Mouse (Mus musculus) kidney, embryonic 14.5 days (tissue): ENCODE results near the gene Prnp. TPM values are rescaled to one million over a fixed set of nuclear protein-coding genes. Genes with fewer than 3 reads are reported as not detected.

Source experiments
- ATAC-seq: fragments of 200-750 bp; cut with Nextera tagmentation; 2 replicates; pipeline ENCODE4 v1.8.0; 2017; ENCODE audit warnings: moderate number of reproducible peaks, mild to moderate bottlenecking, moderate TSS enrichment, moderate library complexity; ENCODE audit not compliant: low FRiP score, low TSS enrichment
- H3K27ac ChIP-seq: fragments of 300-500 bp; sonication (generic); 2 replicates; pipeline ENCODE4 v1.5.1; 2014; ENCODE audit warnings: low read depth, mild to moderate bottlenecking, low read length, moderate library complexity, mixed read lengths
- H3K27me3 ChIP-seq: fragments of 300-500 bp; sonication (generic); 2 replicates; pipeline ENCODE4 v1.6.1; 2014; ENCODE audit warnings: mild to moderate bottlenecking, low read length; ENCODE audit not compliant: control insufficient read depth, insufficient read depth
- H3K36me3 ChIP-seq: fragments of 300-500 bp; sonication (generic); 2 replicates; pipeline ENCODE4 v1.6.1; 2014; ENCODE audit warnings: low read length, mixed read lengths; ENCODE audit not compliant: control insufficient read depth, insufficient read depth
- H3K4me1 ChIP-seq: fragments of 300-500 bp; sonication (generic); 2 replicates; pipeline ENCODE4 v1.6.1; 2014; ENCODE audit warnings: low read length, mixed read lengths; ENCODE audit not compliant: control insufficient read depth, insufficient read depth
- H3K4me2 ChIP-seq: fragments of 300-500 bp; sonication (generic); replicated peaks from 2 replicates; pipeline ENCODE4 v1.6.1; 2014; ENCODE audit warnings: low read depth, mild to moderate bottlenecking, low read length
- H3K4me3 ChIP-seq: fragments of 300-500 bp; sonication (generic); 2 replicates; pipeline ENCODE4 v1.5.1; 2014; ENCODE audit warnings: mild to moderate bottlenecking, low read length
- H3K9ac ChIP-seq: fragments of 300-500 bp; sonication (generic); 2 replicates; pipeline ENCODE4 v1.6.1; 2014; ENCODE audit warnings: low read depth, mild to moderate bottlenecking, low read length, moderate library complexity
- H3K9me3 ChIP-seq: fragments of 300-500 bp; sonication (generic); 2 replicates; pipeline ENCODE4 v1.6.1; 2016; ENCODE audit warnings: low read length; ENCODE audit not compliant: control insufficient read depth
- WGBS: fragments of 180-500 bp; shearing (Covaris S2); extraction: QIAGEN DNeasy Blood & Tissue Kit; methylation state at CpG from one replicate; pipeline ENCODE4 v1.1.7; 2014; 5-methylcytosine and 5-hydroxymethylcytosine counted together
- polyA plus RNA-seq: library from polyadenylated mRNA; unstranded; fragments of >200 nt; fragmentation: Nextera tagmentation; extraction: Ambion mirVana; gene quantifications from 2 replicates; pipeline ENCODE4 v1.2.1, GENCODE M21; 2014

Prnp gene
- polyA plus RNA-seq, 1 experiment from 2014 or later = 23.1 TPM

GRCm38 (mm10) chr2:131911341-131911740 lies 1.6 kb downstream of the Prnp start:
- H3K4me1 ChIP-seq = no peaks in the 10 kb centered on the region
- no peak overlapping the region for H3K4me3 ChIP-seq
- H3K9me3 ChIP-seq = no peaks in the 10 kb centered on the region
- H3K27ac ChIP-seq = no peak overlapping the region
- ATAC-seq = no peak
- WGBS = 20% methylated on average over 4 of the region's 4 CpGs
- no peak overlapping the region for H3K9ac ChIP-seq
- peak overlapping the region; percentile 76; the same call in 1 of the 2 replicates for H3K4me2 ChIP-seq
- no peaks in the 10 kb centered on the region for H3K36me3 ChIP-seq
- H3K27me3 ChIP-seq = no peaks in the 10 kb centered on the region

- Histone ChIP-seq H3K36me3 (no peaks in the 10 kb centered on the region), H3K9me3 (no peaks in the 10 kb centered on the region), H3K4me1 (no peaks in the 10 kb centered on the region), H3K4me2 (no peak overlapping the region), H3K27me3 (no peaks in the 10 kb centered on the region), H3K4me3 (no peak overlapping the region), H3K9ac (no peak overlapping the region), H3K27ac (no peak overlapping the region)
- ATAC-seq = no peak
- 35% methylated on average over 8 of the region's 8 CpGs for WGBS
Measured at GRCm38 (mm10) chr2:131912526-131913258, 3.0 kb downstream of the Prnp start.

DNA sequence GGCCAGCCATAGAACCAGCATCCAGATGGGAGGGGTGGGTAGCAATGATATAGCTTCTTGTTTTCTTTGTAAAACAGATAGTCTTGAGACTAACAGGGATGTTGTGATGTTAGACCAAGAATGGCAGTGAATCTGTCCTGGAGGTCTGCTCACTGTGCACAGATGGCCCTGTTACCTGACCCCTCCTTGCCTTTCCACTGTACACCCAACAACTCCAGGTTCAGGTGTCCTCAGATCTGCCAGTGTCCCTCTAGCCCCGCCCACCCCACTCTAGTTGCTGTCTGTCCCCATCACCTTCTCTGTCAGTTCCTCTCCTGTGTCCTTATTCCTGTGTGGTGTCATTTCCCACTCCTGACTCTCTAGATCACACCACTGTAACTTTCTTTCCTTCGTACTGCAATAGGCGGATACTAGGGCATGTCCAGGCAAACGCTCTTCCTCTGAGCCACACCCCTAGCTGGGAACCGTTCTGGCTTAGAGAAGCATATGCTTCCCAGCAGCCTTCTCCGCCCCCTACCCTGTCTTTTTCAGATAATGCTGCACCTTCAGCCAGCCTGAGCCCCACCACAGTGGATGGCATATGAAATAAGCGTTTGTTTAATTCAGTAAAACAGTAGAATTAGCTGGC lies 22.7 kb downstream of the Prnp start:
- no peak overlapping the region for H3K4me3 ChIP-seq
- no peaks in the 10 kb centered on the region for H3K27me3 ChIP-seq
- no peak for ATAC-seq
- H3K9me3 ChIP-seq = no peaks in the 10 kb centered on the region
- WGBS = 75% methylated on average over 7 of the region's 7 CpGs
- H3K4me1 ChIP-seq = no peaks in the 10 kb centered on the region
- H3K9ac ChIP-seq = no peak overlapping the region
- H3K36me3 ChIP-seq = no peaks in the 10 kb centered on the region
- no peak overlapping the region for H3K27ac ChIP-seq
- no peak overlapping the region for H3K4me2 ChIP-seq

DNA sequence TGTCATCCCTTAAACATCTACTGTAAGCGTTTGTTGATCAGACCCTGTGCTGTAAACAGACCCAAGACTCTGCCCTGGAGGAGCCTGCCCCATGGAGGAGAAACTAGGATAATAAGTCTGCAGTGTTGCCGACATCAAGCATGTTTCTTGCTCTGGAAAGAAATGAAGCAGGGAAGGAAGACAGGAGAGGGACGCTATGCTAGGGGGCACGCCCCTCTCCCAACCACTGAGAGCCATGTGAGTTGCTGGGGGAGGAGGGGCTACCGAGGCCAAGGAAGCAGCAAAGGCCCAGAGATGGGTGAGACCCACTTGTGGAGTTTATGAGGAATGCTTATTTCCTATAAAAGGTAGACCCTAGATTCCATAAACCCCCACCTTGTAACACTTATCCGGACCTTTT lies 23.3 kb downstream of the Prnp start:
- Histone ChIP-seq H3K36me3 (no peaks in the 10 kb centered on the region), H3K4me2 (no peak overlapping the region), H3K9me3 (no peaks in the 10 kb centered on the region), H3K9ac (no peak overlapping the region), H3K4me1 (no peaks in the 10 kb centered on the region), H3K27ac (no peak overlapping the region), H3K27me3 (no peaks in the 10 kb centered on the region), H3K4me3 (no peak overlapping the region)
- no peak for ATAC-seq
- WGBS = 56% methylated on average over 6 of the region's 6 CpGs

DNA sequence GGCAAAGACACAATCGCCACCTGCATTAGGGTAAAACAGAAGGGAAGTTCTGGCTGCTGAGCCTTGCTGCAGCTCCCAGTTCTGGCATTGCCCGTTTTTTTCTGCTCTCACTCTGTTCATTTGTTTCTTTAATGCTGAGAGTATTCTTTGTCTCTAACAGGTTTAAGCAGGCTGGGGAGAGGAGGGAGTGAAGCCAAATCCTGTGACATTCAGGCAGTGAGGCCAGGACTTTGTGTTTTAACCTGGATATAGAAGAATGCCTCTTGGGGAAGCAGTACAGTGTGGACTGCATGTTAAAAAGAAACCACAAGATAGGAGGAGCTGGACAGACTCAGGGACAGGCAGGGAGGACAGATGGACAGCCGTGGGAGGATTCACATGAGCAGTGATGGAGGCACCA lies 23.9 kb downstream of the Prnp start:
- 71% methylated on average over 3 of the region's 3 CpGs for WGBS
- Histone ChIP-seq H3K27me3 (no peaks in the 10 kb centered on the region), H3K9me3 (no peaks in the 10 kb centered on the region), H3K4me3 (no peak overlapping the region), H3K27ac (no peak overlapping the region), H3K36me3 (no peaks in the 10 kb centered on the region), H3K4me2 (no peak overlapping the region), H3K4me1 (no peaks in the 10 kb centered on the region), H3K9ac (no peak overlapping the region)
- ATAC-seq = no peak

GRCm38 (mm10) chr2:131934243-131934642 lies 24.5 kb downstream of the Prnp start:
- ATAC-seq = no peak
- Histone ChIP-seq H3K4me3 (no peak overlapping the region), H3K4me1 (no peaks in the 10 kb centered on the region), H3K9ac (no peak overlapping the region), H3K9me3 (no peaks in the 10 kb centered on the region), H3K36me3 (no peaks in the 10 kb centered on the region), H3K27me3 (no peaks in the 10 kb centered on the region), H3K4me2 (no peak overlapping the region), H3K27ac (no peak overlapping the region)
- WGBS = 88% methylated on average over 2 of the region's 2 CpGs

DNA sequence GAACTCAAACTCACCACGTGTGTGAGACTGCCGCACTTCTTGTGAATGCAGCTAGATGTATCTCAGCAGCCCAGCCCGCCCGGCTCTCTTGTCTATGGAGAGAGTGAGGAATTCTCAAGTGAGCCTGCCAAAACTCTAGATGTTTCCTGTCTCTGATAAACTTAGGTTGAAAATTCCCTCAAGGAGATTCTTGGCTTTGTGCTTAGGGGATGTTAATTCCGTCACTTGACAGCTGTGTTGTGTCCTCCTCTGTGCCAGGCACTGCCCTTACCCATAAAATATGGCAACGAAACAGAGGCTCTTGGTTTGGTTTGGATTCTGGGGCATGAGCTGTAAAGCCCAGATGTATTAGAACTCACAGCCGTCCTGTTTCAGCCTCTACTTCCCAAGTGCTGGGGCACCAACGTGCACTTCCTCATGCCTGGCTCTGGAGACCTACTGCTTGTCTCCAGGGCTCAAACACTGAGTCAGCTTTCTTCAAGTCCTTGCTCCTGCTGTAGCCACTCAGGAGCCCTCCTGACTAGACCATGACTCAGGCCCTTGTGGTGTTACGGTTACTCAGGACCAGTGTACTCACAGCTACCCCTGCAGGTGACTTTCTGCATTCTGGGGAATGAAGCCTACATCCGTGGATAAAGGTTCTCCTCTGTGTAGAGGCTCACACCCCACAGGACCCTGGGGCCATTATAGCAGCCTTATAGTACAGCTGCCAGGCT lies 25.8 kb downstream of the Prnp start:
- Histone ChIP-seq H3K4me1 (no peaks in the 10 kb centered on the region), H3K36me3 (no peaks in the 10 kb centered on the region), H3K27ac (no peak overlapping the region), H3K27me3 (no peaks in the 10 kb centered on the region), H3K9ac (no peak overlapping the region), H3K4me3 (no peak overlapping the region), H3K4me2 (no peak overlapping the region), H3K9me3 (no peaks in the 10 kb centered on the region)
- 67% methylated on average over 10 of the region's 10 CpGs for WGBS
- no peak for ATAC-seq

DNA sequence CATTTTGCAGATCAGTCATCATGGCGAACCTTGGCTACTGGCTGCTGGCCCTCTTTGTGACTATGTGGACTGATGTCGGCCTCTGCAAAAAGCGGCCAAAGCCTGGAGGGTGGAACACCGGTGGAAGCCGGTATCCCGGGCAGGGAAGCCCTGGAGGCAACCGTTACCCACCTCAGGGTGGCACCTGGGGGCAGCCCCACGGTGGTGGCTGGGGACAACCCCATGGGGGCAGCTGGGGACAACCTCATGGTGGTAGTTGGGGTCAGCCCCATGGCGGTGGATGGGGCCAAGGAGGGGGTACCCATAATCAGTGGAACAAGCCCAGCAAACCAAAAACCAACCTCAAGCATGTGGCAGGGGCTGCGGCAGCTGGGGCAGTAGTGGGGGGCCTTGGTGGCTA lies 26.7 kb downstream of the Prnp start:
- Histone ChIP-seq H3K9ac (no peak overlapping the region), H3K9me3 (no peaks in the 10 kb centered on the region), H3K36me3 (no peaks in the 10 kb centered on the region), H3K4me2 (no peak overlapping the region), H3K27ac (no peak overlapping the region), H3K4me3 (no peak overlapping the region), H3K27me3 (no peaks in the 10 kb centered on the region), H3K4me1 (no peaks in the 10 kb centered on the region)
- no peak for ATAC-seq
- WGBS = 96% methylated on average over 10 of the region's 10 CpGs
